Mouse (Mus musculus): ENCODE measurements around the gene Zfp260.

- TF ChIP-seq POLR2A (IDR thresholded peaks at IDR 0.05; ENCODE audit: control insufficient read depth, low read depth, low read length) (peak; percentile 93; the same call in 1 of the 2 replicates), CTCF (IDR thresholded peaks at IDR 0.05; ENCODE audit: control insufficient read depth, insufficient read depth, insufficient replicate concordance, low read depth, low read length) (no peak)
These were observed 27.0 kb downstream of the Zfp260 start, which contains the start of gene Zfp382 for GRCm38 (mm10) chr7:30121308-30122187.

Measured in testis, adult 2 months (tissue).